Mouse (Mus musculus) heart, postnatal 0 days (tissue): Measurements from ENCODE around the gene Pdpn.

ENCODE experiments used
- CTCF ChIP-seq: IDR thresholded peaks from 2 replicates; pipeline ENCODE4 v1.5.1; 2016; ENCODE audit warnings: antibody characterized with exemption, control low read depth, low read depth
- EP300 ChIP-seq: IDR thresholded peaks from 2 replicates; pipeline ENCODE4 v1.6.1; 2016; ENCODE audit warnings: antibody characterized with exemption, low read depth

DNA sequence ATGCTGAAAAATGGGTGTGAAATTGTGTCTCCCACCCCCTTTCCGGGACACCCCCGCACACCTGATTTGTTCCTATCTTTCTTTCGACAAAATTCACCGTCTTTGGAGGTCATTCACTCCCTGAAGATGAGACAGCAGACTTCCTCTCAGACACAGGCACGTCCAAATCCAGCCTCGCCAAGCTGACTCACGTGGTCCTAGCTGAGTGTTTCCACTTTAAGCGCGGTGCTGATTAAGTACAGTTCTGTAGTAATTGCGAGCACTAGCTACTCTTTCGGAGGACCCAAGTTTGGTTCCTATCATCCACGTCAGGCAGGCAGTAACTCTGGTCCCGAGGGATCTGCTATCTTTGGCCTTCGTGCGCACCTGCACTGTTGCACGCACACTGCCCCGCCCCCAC lies 35.6 kb upstream of the Pdpn start:
- TF ChIP-seq CTCF, result no peak
- no peak for TF ChIP-seq EP300
